Mouse (Mus musculus) liver, embryonic 12.5 days (tissue): ENCODE measurements at regions not wholly inside any gene's neighbourhood (a gene's known extent, or its start where the extent isn't known, plus 50 kb on each side); places are given as distances from the start of the nearest gene placed in this dataset. TPM values are rescaled to one million over a fixed set of nuclear protein-coding genes. Genes with fewer than 3 reads are reported as not detected.

Experiments used
- ATAC-seq: fragments of 200-750 bp; cut with Nextera tagmentation; 2 replicates; pipeline ENCODE4 v1.8.0; 2017; ENCODE audit warnings: moderate number of reproducible peaks, mild to moderate bottlenecking, moderate library complexity
- H3K27ac ChIP-seq: fragments of 300-500 bp; sonication (generic); 2 replicates; pipeline ENCODE4 v1.5.1; 2016; ENCODE audit warnings: mild to moderate bottlenecking
- H3K27me3 ChIP-seq: fragments of 300-500 bp; sonication (generic); replicated peaks from 2 replicates; pipeline ENCODE4 v1.6.1; 2016; ENCODE audit warnings: mild to moderate bottlenecking, moderate library complexity
- H3K36me3 ChIP-seq: fragments of 300-500 bp; sonication (generic); 2 replicates; pipeline ENCODE4 v1.6.1; 2016; ENCODE audit warnings: mild to moderate bottlenecking, moderate library complexity
- H3K4me1 ChIP-seq: fragments of 300-500 bp; sonication (generic); 2 replicates; pipeline ENCODE4 v1.6.1; 2016
- H3K4me2 ChIP-seq: fragments of 300-500 bp; sonication (generic); 2 replicates; pipeline ENCODE4 v1.6.1; 2016; ENCODE audit warnings: mild to moderate bottlenecking, moderate library complexity
- H3K4me3 ChIP-seq: fragments of 300-500 bp; sonication (generic); 2 replicates; pipeline ENCODE4 v1.5.1; 2016; ENCODE audit warnings: mild to moderate bottlenecking, moderate library complexity
- H3K9ac ChIP-seq: fragments of 300-500 bp; sonication (generic); 2 replicates; pipeline ENCODE4 v1.6.1; 2016; ENCODE audit warnings: mild to moderate bottlenecking, moderate library complexity
- H3K9me3 ChIP-seq: fragments of 300-500 bp; sonication (generic); replicated peaks from 2 replicates; pipeline ENCODE4 v1.6.1; 2016; ENCODE audit warnings: mild to moderate bottlenecking, moderate library complexity
- WGBS: fragments of 180-500 bp; shearing (Covaris S2); methylation state at CpG from one replicate; pipeline ENCODE4 v1.1.7; 2016; ENCODE audit not compliant: insufficient replicate concordance; 5-methylcytosine and 5-hydroxymethylcytosine counted together
- microRNA-seq: library from miRNA; unstranded; fragments of <30 nt; microRNA quantifications from one replicate; pipeline ENCODE4, GENCODE M21; 2017

DNA sequence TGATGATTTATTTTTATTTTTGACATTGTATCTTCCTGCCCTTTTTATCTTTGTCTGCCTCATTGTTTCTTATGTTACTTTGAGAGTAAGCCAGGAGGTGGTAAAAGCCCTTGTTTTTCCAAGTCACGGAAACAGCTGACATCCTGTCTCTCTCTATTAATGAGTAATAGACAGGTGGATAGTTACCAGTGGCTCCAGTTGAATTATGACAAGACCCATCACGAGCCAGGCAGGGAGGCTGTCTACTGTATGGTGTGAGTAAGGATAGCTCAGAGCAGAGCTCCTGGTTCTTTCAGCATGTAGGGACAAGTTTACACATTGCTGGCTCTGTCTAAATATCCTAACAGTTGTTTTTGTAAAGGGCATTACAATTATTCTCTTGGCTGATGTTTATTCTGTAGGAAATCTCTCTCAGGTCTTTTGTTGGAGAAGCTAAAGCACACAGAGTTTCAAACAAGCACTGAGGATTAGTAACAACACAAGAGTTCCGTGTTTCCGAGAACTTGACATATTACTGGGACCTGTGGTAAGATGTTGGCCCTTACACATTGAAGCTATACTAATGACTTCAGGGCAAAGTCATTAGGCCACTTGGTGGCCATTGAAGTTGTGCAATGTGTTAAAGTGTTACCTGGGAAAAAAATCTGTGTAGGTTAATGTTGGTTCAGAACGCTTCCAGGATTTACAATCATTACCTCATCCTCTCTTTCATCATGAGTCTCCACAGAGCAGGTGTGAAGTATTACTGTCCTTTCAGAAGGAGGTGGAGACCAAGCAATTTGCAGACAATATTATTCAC is 111.5 kb downstream of the Ndfip2 start:
- Histone ChIP-seq H3K4me1 (no peaks in the 10 kb centered on the region), H3K4me3 (no peak overlapping the region), H3K27ac (no peak overlapping the region), H3K27me3 (no peaks in the 10 kb centered on the region), H3K9me3 (no peaks in the 10 kb centered on the region), H3K4me2 (no peak overlapping the region), H3K9ac (no peak overlapping the region), H3K36me3 (no peaks in the 10 kb centered on the region)
- no peak for ATAC-seq
- WGBS: 66% methylated on average over 5 of the region's 5 CpGs

DNA sequence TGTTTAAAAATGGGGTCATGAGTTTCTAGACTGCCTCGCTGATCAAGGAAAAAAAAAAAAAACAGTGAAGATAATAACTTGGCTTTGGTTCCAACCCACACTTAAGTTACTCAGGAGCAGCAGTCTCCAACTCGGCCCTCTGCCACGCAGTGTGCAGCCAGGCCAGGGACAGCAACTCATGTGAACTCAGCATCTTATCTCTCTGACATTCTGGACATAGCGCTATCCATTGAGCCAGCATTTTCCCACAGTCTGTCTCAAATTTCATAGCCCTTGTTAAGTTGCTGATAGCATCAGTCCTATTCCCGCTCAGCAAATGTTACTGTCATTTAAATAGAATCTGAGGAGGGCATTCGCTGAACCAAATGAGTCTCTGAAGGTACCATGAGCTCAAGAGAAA is 102.2 kb downstream of the Ndfip2 start:
- no peak overlapping the region for H3K9ac ChIP-seq
- H3K4me2 ChIP-seq: no peak overlapping the region
- H3K36me3 ChIP-seq: no peaks in the 10 kb centered on the region
- no peak overlapping the region for H3K4me3 ChIP-seq
- H3K4me1 ChIP-seq: no peaks in the 10 kb centered on the region
- no peaks in the 10 kb centered on the region for H3K9me3 ChIP-seq
- WGBS: 40% methylated on average over 6 of the region's 6 CpGs
- no peaks in the 10 kb centered on the region for H3K27me3 ChIP-seq
- no peak overlapping the region for H3K27ac ChIP-seq
- no peak for ATAC-seq

DNA sequence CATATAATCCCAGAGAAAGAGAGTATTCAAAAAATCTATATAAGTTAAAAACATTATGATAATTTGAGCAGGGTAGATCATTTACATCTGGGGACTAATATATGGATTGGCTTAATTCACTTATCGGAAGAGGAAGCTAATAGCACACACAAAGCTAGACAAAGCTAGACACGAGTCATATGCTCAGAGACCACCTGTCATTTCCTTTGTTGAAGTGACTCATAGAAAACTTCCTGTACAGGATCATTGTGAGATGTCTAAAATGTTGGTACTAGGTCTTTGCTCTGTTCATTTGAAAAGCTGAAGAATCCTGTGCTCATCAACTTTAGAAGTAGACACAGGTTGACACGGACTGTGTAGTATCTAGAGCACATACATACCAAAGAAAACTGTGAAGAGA is 101.5 kb downstream of the Ndfip2 start:
- H3K27ac ChIP-seq: no peak overlapping the region
- no peaks in the 10 kb centered on the region for H3K27me3 ChIP-seq
- whole genome bisulfite sequencing: 55% methylated on average over 3 of the region's 3 CpGs
- no peak overlapping the region for H3K4me3 ChIP-seq
- H3K9me3 ChIP-seq: no peaks in the 10 kb centered on the region
- H3K36me3 ChIP-seq: no peaks in the 10 kb centered on the region
- no peak overlapping the region for H3K9ac ChIP-seq
- ATAC-seq: no peak
- no peak overlapping the region for H3K4me2 ChIP-seq
- no peaks in the 10 kb centered on the region for H3K4me1 ChIP-seq

Small RNA genes in the stretch of these regions (microRNA-seq; reads per million reads assigned to microRNA genes)
- gene Gm22406: not detected
- gene Mir6390: not detected
